Mouse (Mus musculus) heart, postnatal 4 days (tissue): Measurements from ENCODE around the gene Dock2. TPM values are rescaled to one million over a fixed set of nuclear protein-coding genes. Genes with fewer than 3 reads are reported as not detected.

ENCODE experiments used
- DNase-seq: peaks from one replicate; pipeline ENCODE4 v3.0.0; 2021
- total RNA-seq, 2 experiments: library from RNA; stranded (reverse); gene quantifications; 2 replicates each; pipeline ENCODE4 v1.2.3; 2021

Gene Dock2
- total RNA-seq, 2 experiments from 2014 or later = 1.4 to 1.7 TPM

DNA sequence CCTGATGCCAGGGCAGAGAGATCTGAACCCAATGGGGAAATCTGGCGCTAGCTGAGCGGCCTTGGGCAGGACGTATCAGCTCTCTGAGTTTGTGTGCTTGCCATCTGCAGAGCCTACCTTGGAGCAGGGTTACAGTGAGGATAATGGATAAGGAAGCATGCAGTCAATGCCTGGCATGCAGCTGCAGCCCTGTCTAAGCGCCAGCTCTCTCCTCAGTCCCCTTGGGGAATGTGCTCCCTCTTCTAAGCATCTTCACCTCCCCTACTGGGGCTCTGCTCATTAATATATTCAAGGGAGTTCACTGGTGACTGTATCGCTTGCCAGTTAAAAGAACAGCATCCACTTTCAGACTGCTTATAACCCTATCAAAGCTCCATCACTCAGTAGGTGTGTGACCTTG, 439.4 kb downstream of the Dock2 start:
- DNase-seq = no peak

DNA sequence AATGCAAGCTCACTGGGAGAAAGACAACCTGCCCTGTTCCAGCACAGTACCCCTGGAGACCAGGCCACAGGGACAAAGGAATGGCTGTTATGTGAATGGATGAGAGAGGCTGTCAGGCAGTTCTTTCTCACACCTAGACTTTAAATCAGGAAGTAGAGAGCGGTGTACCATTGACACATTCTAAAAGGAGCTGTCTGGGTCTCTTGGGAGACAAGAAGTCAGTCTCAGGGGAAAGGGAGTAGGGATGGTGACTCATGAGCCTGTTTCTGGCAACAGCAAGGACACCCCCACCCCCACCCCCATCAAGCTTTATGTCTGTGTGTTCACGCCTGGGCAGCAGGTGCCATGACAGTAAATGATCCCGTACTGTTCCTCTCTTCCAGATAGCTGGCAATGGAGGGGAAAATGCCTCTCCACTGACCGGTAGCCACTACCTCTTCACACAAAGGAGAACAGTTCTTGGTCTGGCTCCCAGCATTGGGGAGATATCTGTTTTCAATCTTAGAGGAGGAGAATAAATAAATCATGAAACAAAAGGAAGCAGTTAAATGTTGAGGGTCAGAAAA, 439.9 kb downstream of the Dock2 start:
- DNase-seq = no peak

DNA sequence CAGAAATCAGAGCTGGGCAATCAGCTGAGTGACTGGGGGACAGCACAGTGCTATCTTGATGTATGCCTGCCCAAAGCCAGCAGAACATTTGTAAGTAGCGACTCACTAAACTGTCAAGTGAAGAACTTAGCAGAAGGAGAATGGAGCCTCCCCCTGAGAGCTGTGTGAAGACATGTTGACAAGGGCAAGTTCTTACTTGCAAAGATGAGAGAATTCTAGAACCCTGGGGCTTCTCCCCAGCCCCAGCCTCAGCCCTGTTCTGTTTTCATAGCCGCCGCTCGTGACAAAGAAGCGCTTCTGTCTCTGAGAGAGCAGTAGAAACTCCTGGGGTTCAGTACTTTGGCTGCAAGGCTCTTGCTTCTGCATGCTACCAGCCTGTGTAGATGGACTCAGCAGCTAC, 444.0 kb downstream of the Dock2 start:
- no peak for DNase-seq

DNA sequence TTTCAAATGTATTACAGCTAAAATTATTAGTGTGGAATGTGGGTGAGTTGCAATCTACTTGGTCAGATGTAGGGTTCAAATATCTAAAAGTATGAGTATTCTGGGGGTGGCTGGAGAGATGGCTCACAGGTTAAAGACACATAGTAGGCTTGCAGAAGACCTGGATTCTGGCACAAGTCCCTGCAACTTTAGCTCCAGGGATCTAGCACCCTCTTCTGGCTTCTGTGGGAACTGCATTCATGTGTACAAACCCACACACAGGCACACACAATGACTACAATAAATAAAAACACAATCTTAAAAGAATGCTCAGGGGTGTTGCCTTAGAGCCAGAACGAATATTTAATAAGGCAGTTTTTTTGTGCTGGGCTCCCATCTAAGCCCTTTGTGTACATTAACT, 445.8 kb downstream of the Dock2 start:
- DNase-seq = no peak

DNA sequence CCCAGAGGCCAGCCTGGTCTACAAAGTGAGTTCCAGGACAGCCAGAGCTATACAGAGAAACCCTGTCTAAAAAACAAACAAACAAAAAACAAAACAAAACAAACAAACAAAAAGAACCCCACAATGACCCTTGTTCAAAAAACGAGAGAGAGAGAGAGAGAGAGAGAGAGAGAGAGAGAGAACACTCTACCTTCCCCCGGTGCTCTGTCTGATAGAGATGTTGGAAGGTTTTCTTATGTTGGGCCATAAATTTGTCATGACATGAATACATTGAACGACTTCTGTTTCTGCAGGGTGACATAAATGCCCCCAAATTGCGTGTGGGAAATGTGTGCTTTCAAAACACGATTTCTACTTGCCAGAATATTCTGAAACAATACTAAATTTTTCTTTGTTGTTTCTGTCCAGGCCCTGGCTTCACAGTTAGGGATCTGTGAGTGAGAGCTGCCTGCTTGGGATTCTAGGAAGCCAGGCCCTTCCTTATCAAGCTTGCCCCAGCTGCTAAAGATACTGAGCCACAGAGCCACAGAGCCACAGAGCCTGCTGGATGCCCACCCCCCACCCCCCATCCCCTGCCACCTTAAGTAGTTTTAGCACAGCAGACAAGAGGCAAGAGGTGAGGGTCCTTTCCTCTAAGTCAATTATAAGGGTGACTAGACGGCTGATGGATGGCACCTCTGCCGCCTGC, 451.2 kb downstream of the Dock2 start:
- no peak for DNase-seq

DNA sequence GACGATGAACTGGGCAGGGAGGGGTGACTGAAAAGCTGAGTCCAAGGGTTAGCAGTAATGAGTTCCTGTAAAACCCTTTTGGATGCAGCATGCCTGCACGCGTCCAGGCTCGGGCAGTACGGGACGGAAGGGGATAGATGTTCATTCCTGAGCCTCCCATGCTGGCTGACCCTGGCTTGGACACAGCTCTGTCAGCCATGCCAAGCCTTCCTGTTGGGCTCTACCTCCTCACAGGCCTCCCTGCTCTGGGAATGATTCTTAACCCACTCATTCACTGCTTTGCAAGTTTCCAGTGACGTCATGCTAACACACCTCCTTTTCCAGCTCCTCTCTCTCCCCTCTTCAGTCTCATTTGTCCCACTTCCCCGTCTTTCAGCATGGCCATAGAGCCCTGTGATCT, 460.0 kb downstream of the Dock2 start:
- DNase-seq = no peak

DNA sequence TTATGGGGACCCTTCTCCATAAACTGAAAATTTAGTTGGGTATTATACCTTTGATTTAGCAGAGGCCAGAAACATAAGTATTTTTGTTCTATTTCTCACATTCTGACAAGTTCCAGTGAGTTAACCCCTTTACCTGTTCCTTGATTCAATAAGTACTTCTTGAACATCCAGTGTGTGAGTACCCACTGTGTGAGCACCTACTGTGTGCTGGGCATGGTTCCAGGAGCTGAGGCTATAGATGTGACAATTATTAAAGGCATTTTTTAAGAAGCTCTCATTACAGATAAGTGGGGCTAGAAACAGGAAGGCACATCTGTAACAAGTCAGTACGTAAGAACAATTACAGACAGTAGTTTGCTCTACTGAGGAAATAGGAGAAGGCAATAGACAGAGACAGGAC, 464.4 kb downstream of the Dock2 start:
- no peak for DNase-seq

DNA sequence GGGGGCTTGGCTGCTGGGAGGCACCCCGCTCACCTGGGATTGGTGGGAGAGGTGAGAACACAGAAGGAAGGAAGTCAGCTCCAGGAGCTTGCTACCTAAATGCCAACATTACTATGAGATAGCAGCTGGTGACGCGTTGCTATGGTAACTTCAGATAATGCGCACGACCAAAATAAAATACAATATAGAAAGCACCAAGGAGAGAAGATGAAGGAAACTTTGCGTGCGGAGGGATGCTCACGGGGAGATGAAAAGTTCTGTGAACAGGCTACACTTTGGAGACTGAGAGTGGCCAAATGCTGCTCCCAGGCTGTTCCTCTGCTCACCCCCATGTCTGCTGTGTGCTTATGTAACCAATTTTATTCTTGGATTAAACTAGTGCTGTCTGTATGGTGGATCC, 466.7 kb downstream of the Dock2 start:
- no peak for DNase-seq

DNA sequence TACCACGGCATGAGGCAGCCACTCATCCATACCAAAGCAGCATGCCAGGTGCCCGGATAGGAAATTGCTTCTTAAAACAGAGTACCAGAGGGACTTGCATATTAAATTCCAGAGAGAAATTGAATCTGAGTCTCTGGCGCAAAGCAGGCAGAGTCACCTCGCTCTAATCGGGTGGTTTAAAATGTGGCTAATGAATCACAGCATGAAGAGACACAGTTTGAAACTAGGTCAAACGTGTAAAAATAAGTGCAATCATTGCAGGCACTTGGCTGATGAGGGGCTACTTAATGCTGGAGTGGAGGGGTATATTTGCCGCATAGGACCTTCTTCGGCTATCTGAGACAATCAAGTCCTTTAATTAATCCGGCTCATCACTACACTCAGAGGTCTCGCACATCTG, 467.5 kb downstream of the Dock2 start:
- no peak for DNase-seq

DNA sequence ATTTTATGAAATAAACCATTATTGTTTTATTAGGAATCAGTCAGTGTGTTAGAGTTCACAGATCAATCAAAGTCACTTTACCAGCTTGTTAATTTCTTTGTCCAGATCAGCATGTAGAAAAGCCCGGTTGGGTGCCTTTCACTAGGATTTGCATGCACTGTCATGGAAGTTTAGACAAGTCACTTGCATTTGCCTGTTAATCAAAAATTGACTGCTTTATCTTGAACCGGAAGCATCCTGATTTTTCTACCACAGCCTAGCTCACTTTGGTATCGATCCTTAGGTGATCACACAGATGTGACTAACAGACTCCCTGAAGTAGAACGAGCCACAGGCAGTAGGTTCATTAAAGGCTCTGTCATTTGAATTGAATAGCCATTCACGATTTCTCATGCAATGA, 468.3 kb downstream of the Dock2 start:
- DNase-seq = no peak

DNA sequence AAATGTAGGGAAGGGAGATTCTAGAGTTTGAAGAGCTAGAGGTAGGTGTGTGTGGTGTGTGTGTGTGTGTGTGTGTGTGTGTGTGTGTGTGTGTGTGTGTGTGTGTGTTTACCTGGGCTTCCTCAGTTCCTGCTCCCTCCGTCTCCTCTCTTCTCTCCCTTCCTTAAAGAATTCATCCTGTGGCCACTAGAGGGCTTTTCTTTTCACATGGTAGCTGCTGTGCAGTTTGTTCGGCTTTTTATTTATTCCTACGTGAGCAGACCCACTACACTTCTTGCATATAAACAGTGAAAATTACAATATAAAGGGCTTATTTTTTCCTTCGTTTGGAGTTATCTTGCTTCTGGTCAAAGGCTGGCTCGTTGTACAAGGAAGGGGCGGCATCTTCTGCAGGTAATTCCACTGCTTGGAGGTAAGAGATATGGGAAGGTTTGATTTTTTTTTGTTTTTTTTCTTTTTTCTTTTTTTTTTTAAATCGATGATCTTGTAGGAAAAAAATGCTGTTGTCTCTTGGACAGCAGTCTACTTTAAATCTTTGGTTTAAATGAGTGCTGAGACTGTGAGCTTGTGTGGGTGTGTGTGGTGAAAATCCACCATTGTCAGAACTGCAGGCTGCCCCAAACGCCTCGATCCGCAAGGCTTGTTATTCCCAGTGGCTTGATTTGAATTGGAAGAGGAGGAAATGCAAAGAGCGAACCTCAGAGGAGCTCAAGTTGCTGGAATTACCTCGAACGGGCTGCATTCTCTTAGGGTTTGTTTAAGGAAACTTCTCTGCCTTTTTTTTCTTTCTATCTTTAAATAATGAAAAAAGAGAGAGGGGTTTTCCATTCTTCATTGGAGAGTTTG, 468.9 kb downstream of the Dock2 start, which contains the start of gene Fam196b:
TSS of gene Fam196b (plus strand) at position 289 of the 846 bp plus-strand sequence.
- peak; percentile 17 for DNase-seq

DNA sequence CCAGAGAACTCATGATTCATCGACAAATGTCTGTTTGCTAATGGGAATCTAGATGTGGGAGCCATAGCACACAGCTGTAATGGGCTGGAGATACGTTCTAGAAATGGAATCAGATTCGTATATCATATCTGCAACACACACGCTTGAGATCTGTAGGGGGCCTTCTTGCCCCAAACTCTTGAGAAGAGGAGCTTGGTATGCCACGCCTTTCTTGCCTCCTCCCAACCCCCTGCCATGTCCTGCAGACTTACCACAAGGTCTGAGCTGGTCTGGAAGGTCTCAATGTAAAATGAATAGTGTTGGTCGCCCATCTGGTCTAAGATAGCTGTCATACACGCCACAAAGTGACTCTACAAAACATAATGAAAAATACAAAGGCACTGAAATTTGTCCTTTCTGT, 471.5 kb downstream of the Dock2 start:
- no peak for DNase-seq

DNA sequence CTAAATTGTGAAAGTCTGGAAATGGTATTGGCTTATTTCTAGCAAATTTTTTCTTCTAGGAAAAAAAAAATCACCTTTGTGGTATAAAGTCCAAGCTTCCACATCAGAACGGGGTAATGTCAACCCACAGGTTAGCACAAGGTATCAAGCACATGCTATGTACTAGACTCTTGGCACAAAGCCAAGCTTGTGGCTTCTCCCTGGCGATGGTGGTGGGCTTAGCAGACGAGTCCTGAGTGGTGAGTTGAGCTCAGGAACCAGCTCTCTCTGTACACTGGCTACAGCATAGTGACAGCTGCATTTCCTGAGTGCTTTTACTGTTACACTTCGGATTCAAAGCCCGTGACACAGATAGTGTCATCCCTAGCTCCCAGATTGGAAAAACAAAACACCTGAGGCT, 472.0 kb downstream of the Dock2 start:
- DNase-seq = no peak

DNA sequence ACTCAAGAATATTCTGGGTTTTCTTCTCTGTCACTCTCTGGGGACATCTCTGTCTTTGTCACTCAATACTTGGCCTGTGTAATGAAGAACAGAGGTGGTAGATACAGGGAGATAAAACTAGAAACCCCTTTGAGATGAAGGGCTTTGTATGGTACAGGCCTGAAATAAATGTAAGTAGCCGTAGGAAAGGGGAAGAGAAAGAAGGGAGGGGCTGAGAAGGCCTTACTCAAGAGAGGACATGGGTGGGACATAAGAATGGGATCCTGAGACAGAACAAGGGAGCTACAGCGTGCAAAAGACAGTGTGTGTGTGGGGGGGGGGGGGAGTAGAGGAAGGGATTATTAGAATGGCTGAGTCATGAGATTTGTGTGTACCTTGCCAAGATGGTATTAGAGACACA, 474.3 kb downstream of the Dock2 start:
- no peak for DNase-seq

DNA sequence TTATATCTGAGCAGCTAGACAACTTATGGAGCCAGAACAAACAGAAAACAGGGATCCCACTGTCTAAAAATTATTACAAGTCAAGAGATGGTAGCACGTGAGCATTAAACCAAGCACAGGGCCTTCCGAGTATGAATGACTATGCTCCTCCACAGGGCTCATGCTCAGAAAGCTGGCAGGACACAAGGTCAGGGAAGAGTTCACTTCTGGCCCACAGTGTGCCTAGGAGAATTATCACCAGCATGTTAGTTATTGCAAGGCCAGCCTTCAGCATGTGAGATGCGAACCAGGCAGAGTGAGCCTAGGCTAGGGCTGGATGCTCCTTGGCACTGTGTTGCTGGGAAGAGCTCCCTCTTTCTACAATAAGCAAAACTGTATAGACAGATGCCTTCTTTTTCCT, 475.0 kb downstream of the Dock2 start:
- no peak for DNase-seq

DNA sequence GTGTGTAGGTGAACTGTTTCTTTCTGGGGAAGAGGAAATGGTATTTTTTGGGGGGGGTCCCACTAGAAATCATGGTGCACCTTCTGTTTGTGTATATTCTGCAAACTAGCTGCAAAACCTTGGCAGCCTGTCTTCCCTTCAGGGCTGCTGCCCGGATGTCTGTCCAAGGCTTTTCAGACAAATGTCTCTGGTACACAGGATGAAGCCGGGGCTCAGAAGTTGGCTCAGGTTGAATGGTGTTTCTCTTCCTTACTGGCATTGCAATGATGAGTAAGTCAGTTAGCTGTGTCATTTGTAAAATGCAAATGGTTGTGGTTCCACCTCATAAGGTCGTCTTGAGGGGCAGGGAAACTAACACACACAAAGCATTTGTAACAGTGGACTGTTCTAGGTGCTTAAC, 477.5 kb downstream of the Dock2 start:
- DNase-seq = no peak

DNA sequence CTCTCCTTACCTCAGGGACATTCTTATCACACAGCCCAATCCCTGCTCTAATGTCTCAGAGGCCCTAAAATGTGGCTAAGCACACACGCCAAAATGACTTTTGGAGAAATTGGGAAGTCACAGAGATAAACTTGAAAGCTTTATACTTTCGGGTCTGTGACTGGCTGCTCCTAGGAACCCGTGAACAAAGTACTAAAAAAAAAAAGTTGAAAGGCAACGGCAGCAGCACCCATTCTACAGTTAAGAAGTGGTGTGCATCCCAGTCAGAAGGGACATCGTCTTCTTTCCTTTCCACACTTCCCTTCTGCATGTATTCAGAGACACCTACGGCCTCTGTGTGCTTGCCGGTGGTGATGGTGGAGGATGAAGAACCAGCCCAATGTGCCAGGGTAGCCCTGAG, 483.6 kb downstream of the Dock2 start:
- no peak for DNase-seq

DNA sequence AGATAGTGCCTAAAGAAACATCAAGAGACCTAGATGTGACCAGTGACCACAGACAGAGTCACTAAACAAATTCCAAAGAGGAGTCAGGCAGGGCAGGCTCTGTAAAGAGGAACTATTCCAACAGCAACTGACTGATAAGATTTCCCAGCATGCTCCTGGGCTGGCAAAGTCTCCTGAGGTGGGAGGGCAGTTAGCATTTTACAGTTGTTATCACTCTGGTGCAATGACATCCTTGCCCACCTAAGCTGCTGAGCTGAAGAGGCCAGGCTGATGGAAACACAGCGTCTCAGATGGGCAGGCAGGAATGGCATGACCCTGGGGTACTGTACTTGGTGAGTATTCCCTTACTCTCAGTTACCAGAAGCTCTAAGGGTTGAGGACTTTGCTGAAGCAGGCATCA, 484.1 kb downstream of the Dock2 start:
- DNase-seq = no peak

DNA sequence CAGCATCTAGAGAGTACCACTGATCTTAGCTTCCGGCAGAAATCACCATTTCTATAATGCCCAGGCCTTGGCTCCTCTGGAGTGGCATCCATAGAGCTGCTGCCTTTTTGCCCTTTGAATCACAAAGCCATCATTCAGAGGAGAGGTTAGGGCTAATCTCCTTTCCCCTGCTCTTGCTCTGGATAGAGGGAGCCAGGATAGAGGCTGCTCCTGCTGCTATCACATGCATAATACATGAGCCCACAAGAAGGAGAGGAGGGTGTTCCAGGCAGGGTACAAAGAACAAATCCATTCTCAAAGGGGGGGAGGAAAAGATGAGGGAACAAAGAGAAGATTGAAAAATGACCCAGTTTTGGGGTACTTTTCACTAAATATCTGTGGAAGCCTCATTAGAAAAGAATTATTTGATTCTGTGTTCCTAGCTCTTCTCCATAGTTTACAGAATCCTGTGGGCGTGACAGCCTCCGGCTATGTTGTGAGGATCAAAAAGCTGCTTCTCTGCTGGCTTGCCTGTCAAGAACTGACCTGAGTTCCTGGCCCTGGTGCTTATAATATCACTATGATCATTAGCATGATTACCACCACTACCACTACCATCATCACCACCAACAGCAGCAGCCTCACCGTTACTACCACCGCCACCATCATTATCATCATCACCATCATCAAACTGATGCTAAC, 485.9 kb downstream of the Dock2 start:
- no peak for DNase-seq

DNA sequence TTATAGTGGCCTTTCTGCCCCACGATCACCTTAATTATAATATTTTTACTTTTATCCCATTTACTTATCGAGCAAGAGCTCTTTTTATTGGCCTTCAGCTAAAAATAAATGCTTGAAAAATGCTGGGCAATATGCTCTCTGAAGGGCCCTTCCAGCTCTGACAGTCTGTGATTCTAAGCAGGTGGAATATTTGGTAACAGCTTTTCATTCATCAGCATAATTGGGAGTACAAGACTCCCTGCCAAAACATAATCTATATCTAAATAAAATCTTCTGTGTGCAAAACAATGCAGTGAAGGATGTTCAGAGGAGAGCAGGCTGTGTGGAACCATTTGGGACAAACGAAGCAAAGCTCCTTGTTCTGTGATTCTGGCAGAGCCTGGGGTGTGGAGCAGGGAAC, 492.4 kb downstream of the Dock2 start:
- DNase-seq = no peak

DNA sequence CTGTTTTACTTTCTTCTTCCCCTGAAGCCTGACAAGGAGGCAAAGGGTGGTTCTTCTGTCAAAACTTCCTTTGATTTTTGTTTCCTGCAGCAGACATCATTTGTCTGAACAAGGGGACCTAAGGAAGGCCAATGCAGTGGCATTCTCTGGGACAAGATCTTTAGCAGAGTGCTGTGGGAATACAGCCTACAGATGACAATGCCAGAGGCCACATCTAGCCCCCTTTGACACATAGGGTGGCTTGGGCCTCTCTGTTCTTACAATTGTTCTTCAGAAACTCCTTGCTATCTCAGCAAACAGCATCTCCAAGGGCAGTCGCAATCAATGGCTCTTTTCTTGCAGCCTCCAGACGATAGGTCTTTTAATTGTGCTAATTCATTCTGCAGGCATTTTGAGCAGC, 493.0 kb downstream of the Dock2 start:
- no peak for DNase-seq

DNA sequence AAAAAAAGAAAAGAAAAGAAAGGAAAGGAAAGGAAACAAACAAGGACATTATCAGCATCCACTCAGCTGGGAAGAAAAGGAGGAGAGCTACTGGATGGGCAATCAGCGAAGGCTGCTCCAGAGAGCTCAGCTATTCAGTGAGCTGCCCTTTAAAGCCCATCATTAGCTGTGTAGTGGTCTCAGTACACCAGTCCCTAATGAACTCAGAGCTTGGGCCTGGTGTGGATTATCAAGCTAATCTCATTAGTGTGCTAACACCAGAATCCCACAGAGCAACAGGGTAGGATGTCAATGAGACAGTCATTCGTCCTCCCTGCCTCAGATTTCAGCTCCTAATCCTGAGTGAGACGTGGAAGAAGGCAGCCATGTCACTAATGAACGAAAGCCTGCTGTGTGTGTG, 493.4 kb downstream of the Dock2 start:
- DNase-seq = no peak

DNA sequence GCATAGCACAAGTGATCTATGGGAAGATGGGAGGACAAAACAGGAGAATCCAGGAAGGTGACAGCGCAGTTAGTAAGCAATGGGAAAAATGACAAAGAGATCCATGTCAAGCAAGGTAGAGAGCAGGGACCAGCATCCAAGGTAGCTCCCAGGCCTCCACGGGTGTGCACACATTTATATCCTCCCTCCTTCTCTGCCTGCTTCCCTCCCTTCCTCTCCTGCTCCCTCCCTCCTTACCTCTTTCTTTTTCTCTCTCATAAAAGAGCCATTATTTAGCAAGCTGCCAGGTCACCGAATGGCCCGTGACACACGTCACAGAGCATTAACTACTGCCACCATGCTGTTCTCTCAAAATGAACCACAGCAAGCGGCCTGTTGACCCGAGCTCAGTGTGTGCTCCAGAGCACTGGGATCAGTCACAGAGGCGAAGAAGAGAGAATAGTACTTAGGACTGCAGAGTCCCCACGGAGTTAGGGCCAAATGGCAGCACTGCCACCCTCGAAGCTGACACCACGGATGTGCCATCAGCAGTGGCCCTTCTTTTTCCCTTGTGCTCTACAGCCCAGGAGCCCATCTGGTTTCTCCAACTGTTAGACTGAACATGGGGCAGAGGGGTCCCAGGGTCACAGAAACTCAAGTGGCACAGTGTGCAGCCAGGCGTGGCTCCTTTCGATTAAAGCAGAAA, 499.4 kb downstream of the Dock2 start:
- no peak for DNase-seq
